Mouse (Mus musculus) bone marrow, adult 2 months (tissue): ENCODE data around the gene Gmpr2.

Source experiments
- CTCF ChIP-seq: fragments of 200-500 bp; IDR thresholded peaks from 2 replicates; pipeline ENCODE4 v1.5.1; 2011; ENCODE audit warnings: low read length, control low read depth; ENCODE audit not compliant: control insufficient read depth, insufficient read depth
- POLR2A ChIP-seq: fragments of 200-500 bp; IDR thresholded peaks from 2 replicates; pipeline ENCODE4 v1.6.1; 2011; ENCODE audit warnings: low read depth, mild to moderate bottlenecking, control low read depth, low read length, borderline replicate concordance; ENCODE audit not compliant: control insufficient read depth

DNA sequence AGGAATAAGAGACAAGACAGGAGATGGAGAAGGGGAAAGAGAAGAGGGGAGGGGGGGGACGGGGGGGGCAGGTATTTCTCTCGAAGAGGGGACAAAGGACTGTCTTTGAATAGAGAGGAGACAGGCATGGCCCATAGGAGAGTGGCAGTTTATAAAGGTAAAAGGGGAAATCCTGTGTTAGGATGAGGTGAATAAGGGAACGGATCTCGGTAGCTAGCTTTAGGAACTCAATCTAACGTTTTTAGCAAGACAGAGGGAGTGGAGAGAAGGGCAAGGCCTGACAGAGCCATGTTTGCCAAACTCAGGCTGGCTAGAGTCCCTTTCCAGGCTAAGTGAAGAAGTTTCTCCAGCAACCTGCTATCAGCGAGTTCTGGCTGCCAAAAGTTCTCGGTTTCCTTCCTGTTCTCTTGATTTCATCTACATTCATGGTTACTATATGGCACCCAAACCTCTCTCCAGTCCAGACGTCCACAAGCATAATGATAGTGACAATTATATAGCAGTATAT is 50.8 kb downstream of the Gmpr2 start:
- TF ChIP-seq POLR2A (no peak), CTCF (no peak)
